Mouse (Mus musculus): Measurements from ENCODE around the gene Cdh13. TPM values are rescaled to one million over a fixed set of nuclear protein-coding genes. Genes with fewer than 3 reads are reported as not detected.

Gene Cdh13
- polyA plus RNA-seq, 1 experiment from 2014 or later, result 15.7 TPM

DNA sequence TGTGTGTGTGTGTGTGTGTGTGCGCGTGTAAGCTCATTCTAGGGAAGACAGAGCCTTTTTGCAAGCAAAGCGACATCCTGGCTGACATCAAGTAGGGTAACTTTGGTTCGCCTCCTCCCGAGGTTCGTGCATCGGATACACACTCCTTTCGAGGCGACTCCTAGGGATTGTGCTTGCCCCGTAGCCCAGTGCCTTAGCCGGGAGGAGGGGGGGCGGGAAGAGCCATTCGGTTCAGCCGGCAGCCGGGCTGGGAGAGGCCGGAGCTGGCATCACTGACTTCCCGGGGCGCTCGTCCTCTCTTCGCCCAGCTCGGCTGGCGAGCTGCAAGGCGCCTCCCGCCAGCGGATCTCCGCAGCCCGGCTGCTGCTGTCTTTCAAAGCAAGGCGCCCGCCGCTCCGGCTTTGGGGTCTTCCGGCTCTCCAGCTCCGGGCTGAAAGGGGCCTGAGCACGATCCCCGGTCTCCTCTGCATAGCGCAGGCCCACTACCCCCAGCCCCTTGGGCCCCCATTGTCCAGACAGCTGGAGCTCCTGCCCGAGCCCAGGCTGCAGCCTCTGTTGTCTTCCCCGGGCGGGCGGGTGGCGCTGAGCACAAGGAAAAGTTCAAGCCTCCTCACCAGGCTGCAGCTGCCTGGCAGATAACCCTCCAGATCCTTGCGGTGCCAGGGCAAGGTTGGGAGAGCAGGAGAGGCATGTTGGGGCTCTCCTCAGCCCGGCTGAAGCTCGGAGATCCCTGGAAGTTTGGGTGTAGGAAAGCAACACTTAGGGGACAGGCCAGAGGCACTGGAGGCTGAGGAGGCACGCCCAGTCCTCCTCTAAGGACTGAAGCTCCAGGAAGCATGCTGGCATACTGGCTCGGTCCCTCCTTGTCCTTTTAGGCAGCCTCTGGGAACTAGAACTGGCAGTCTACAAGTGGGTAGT lies 838 bp downstream of the Cdh13 start:
- peak; percentile 78 for ATAC-seq (ENCODE audit: low FRiP score, low read depth)

DNA sequence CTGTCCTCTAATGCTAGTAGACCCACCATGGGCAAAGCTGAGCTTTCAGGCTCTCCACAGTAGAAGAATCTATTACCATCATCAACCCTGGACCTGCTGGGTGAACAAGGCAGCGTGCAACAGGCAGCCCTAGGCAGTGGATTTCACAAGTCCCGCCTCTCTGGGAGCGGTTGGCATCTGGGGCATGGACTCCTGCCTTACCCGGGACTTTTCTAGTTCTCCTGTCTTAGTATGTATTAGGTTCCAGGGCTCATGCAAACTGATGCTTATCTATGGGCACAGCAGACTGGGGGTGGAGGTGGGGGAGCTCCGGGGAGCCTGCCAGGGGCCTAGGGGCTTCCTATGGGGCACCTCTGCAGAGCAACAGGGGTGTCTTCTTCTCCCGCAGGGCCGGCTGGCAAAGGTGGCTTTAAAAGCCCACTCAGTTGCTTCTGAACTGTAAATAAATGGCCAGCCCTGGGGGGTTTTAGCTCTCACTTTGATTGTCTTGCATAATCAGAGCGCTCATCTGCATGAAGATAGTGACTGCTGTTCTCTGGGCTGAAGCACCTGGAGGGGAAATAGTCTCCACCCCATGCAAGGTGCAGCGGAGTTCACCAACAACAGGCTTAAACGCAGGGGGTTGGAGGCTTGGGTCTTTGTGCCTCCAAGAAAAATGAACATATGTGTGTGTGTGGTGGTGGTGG lies 2.2 kb downstream of the Cdh13 start:
- Histone ChIP-seq H3K27me3 (peaks cover 70% of the 10 kb centered on the region), H3K36me3 (no peaks in the 10 kb centered on the region), H3K4me2 (replicated peaks) (peak overlapping the region; percentile 89), H3K4me1 (peaks cover 33% of the 10 kb centered on the region), H3K9me3 (no peaks in the 10 kb centered on the region), H3K27ac (no peak overlapping the region), H3K4me3 (no peak overlapping the region), H3K9ac (no peak overlapping the region)
- ATAC-seq (ENCODE audit: low FRiP score, low read depth), result no peak
- 19% methylated on average over 10 of the region's 10 CpGs for WGBS

More for the DNA sequence above, 838 bp downstream of the Cdh13 start:
- no peaks in the 10 kb centered on the region for H3K9me3 ChIP-seq
- H3K27me3 ChIP-seq, result peaks cover 70% of the 10 kb centered on the region
- H3K9ac ChIP-seq, result peak overlapping the region; percentile 69
- peak overlapping the region; percentile 53 for H3K4me3 ChIP-seq
- no peaks in the 10 kb centered on the region for H3K36me3 ChIP-seq
- peaks cover 33% of the 10 kb centered on the region for H3K4me1 ChIP-seq
- H3K27ac ChIP-seq, result peak overlapping the region; percentile 39; the same call in 1 of the 2 replicates
- 1% methylated on average over 44 of the region's 46 CpGs for WGBS
- peak overlapping the region; percentile 89 for H3K4me2 ChIP-seq (replicated peaks)

DNA sequence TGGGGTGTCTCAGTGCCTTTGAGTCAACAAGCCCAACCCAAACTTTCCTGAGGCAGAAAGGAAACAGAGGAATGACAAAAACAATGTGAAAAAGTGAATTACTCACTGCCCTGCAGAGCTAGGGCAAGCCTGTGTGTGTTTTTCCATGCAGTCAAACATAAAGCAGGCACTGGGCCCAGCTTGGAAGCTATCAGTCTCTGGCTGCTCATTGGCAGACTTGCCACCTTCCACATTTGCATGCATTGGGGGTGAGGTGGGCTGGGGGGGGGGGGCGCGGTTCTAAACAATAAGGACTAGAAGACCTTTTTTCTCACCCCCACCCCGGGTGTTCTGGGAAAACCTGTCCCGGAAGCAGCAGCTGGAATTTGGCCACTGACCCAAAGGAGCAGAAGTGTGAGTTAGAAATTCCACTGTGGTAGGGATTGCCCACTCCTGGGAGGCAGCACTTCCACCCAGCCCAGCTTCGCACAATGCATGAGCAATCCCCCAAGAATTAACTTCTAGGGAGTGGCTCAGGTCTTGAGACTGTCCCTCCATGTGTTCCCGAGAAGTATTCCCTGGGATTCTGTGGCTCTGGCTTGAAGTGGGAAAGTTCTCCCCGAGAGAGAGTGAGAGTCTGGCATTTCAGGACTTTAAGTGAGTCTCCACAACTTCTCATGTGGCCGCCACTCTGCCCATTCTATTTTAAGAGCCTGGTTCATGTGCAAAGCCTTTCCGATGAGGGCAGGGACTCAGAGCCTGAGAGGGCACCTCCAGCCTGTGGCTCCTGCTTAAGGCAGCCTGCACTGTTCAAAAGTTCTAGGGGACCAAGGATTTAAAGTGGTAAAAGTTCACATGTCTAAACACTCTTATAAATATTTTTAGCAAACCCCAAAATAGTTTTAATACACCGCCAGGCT lies 3.0 kb downstream of the Cdh13 start:
- WGBS, result 26% methylated on average over 10 of the region's 10 CpGs
- ATAC-seq (ENCODE audit: low FRiP score, low read depth), result no peak
- Histone ChIP-seq H3K4me3 (no peak overlapping the region), H3K36me3 (no peaks in the 10 kb centered on the region), H3K27ac (no peak overlapping the region), H3K4me1 (peaks cover 33% of the 10 kb centered on the region), H3K27me3 (peaks cover 64% of the 10 kb centered on the region), H3K9ac (no peak overlapping the region), H3K4me2 (replicated peaks) (0 out of 2 replicates have a peak overlapping the region, but pooled peaks have one; percentile 16), H3K9me3 (no peaks in the 10 kb centered on the region)

DNA sequence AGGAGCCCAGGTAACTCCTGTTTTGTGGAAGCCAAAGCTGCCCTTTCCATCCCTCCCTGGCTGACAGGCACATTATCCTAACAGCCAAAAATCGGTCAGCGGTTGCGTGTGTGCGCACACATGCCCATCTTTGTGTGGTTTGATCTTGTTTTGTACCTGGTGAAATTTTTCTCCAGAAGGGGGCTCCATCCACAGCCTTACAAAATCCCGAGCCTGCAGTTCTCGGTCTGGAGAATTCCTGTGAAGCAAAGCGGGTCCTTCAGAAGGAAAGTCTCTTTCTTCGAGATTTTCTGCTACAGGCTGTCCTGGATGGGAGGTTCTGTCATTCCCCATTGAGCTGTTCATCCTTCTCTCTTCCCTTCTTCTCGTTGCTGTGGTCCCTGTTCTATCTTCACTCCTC lies 4.0 kb downstream of the Cdh13 start:
- H3K27me3 ChIP-seq, result peaks cover 57% of the 10 kb centered on the region
- peaks cover 33% of the 10 kb centered on the region for H3K4me1 ChIP-seq
- H3K36me3 ChIP-seq, result no peaks in the 10 kb centered on the region
- ATAC-seq (ENCODE audit: low FRiP score, low read depth), result no peak
- no peak overlapping the region for H3K4me3 ChIP-seq
- H3K27ac ChIP-seq, result no peak overlapping the region
- H3K4me2 ChIP-seq (replicated peaks), result no peak overlapping the region
- no peak overlapping the region for H3K9ac ChIP-seq
- 43% methylated on average over 9 of the region's 9 CpGs for WGBS
- H3K9me3 ChIP-seq, result no peaks in the 10 kb centered on the region

DNA sequence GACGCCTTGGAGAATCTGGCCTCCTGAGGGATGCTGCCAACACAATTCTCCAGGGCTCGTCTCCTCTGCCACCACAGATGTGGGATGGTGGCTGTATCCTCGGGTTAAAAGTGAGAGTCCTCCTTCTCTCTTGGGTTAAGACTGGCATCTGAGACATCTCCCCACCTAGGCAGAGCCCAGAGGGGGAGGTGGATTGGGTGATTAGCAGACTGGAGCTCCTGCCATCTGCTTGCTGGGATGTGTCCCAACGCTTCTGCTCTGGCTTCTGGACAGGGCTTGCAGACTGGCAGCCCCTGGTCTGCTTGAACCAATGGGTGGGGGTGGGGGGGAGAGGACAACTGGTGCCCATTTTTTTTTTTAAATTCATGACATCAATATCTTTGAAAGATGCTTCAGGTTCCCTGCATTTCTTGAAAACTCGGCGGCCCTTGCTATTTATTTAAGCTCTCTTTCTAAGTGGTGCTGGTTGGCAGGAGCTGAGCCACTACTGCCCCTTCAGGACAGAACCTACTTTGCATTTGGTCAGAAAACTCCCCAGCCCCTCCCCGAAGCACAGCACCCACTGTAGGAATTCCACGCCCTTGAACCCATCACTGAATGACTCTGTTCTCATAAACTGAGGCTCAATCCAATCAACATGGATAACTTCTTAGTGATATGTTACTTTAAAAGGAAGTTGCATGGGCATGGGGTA lies 4.9 kb downstream of the Cdh13 start:
- no peak for ATAC-seq (ENCODE audit: low FRiP score, low read depth)
- Histone ChIP-seq H3K4me3 (no peak overlapping the region), H3K4me1 (peaks cover 29% of the 10 kb centered on the region), H3K36me3 (no peaks in the 10 kb centered on the region), H3K4me2 (replicated peaks) (no peak overlapping the region), H3K9ac (no peak overlapping the region), H3K27me3 (peaks cover 50% of the 10 kb centered on the region), H3K27ac (no peak overlapping the region), H3K9me3 (no peaks in the 10 kb centered on the region)
- WGBS, result 62% methylated on average over 8 of the region's 8 CpGs

DNA sequence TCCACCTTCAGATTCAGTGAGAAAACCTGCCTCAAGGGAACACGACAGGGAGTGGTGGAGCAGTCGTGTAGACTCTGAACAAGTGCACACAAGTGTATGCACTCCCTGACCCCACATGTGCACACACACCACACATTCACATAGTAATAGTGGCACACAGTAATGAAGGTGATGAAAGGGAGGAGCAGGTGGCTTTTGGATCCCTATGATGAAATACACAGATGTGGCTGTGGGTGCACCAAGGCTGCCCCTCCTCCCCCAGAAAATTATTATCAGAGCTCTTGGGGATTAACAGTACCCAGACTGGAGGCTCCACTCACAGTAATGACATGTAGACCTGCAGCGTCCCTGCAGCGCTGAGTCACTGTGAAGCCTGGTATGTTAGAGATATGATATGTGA lies 5.6 kb downstream of the Cdh13 start:
- Histone ChIP-seq H3K4me2 (replicated peaks) (no peak overlapping the region), H3K27ac (no peak overlapping the region), H3K9ac (no peak overlapping the region), H3K36me3 (no peaks in the 10 kb centered on the region), H3K27me3 (peaks cover 44% of the 10 kb centered on the region), H3K4me1 (peaks cover 24% of the 10 kb centered on the region), H3K9me3 (no peaks in the 10 kb centered on the region), H3K4me3 (no peak overlapping the region)
- WGBS, result 82% methylated on average over 4 of the region's 4 CpGs
- no peak for ATAC-seq (ENCODE audit: low FRiP score, low read depth)

DNA sequence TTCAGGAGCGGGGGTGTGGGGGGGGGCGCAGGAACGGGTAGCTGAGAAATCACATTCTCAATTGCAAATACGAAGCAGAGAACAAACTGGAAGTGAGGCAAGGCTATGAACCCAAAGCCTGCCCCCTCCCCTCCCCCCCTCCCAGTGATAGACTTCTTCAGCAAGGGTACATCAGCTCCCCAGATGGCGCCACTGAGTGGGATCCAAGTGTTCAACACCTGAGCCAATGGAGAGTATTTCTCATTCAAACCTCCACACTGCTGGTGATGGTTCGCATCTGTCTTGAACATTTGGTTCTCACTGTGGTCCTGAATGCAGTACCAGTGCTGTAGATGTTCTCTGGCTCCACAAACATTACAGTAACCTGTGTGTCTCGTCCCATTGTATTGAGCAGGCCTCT lies 6.0 kb downstream of the Cdh13 start:
- peaks cover 40% of the 10 kb centered on the region for H3K27me3 ChIP-seq

DNA sequence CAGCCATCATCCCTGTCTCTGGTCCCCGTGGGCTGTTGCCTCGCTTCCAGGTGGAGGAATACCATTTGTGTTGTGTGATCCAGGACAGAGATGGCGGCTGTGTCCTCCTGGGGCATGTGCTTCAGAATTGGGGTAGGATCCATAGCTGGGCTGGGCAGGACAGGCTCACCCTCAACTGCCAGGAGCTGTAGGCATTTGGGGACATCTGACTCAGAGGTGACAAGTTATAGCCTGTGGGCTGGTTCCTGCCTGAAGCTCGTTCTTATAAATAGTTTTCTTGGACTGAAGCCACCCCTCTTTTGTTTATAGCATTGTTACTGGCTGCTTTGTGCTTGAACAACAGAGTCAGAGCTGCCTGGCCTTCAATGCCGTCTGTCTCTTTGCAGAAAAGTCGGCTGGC lies 6.7 kb downstream of the Cdh13 start:
- no peak overlapping the region for H3K27ac ChIP-seq
- H3K4me1 ChIP-seq, result peaks cover 16% of the 10 kb centered on the region
- 60% methylated on average over 6 of the region's 6 CpGs for WGBS
- no peak overlapping the region for H3K9ac ChIP-seq
- peaks cover 33% of the 10 kb centered on the region for H3K27me3 ChIP-seq
- H3K36me3 ChIP-seq, result no peaks in the 10 kb centered on the region
- no peaks in the 10 kb centered on the region for H3K9me3 ChIP-seq
- H3K4me3 ChIP-seq, result no peak overlapping the region
- no peak for ATAC-seq (ENCODE audit: low FRiP score, low read depth)
- no peak overlapping the region for H3K4me2 ChIP-seq (replicated peaks)

More for the DNA sequence above, 6.0 kb downstream of the Cdh13 start:
- Histone ChIP-seq H3K27ac (no peak overlapping the region), H3K4me3 (no peak overlapping the region), H3K4me1 (peaks cover 23% of the 10 kb centered on the region), H3K4me2 (replicated peaks) (no peak overlapping the region), H3K9ac (no peak overlapping the region), H3K9me3 (no peaks in the 10 kb centered on the region), H3K36me3 (no peaks in the 10 kb centered on the region)
- no peak for ATAC-seq (ENCODE audit: low FRiP score, low read depth)
- WGBS, result 81% methylated on average over 7 of the region's 7 CpGs

DNA sequence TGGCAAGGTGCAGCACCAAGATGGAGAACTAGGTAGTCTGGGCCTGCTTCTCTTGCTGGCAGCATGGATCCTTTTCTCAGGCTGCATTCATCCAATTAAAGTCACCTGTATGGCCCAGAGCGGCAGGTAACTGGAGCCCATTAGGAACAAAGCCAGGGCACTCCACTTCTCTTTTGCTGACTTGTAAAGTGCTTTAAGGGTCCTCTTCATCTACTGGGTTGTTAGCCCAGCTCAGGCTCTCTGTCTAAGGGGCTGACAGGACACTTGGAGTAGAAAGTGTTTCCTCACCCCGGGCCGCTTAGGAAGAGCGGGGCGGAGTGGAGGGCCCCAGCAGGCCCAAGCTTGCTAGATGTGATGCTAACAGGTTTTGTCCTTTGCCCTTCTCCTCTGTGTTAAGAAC lies 12.9 kb downstream of the Cdh13 start:
- H3K9ac ChIP-seq, result no peak overlapping the region
- H3K27ac ChIP-seq, result no peak overlapping the region
- H3K9me3 ChIP-seq, result no peaks in the 10 kb centered on the region
- no peaks in the 10 kb centered on the region for H3K36me3 ChIP-seq
- no peak for ATAC-seq (ENCODE audit: low FRiP score, low read depth)
- no peaks in the 10 kb centered on the region for H3K4me1 ChIP-seq
- H3K4me2 ChIP-seq (replicated peaks), result no peak overlapping the region
- no peak overlapping the region for H3K4me3 ChIP-seq
- 94% methylated on average over 5 of the region's 5 CpGs for WGBS
- H3K27me3 ChIP-seq, result no peaks in the 10 kb centered on the region

DNA sequence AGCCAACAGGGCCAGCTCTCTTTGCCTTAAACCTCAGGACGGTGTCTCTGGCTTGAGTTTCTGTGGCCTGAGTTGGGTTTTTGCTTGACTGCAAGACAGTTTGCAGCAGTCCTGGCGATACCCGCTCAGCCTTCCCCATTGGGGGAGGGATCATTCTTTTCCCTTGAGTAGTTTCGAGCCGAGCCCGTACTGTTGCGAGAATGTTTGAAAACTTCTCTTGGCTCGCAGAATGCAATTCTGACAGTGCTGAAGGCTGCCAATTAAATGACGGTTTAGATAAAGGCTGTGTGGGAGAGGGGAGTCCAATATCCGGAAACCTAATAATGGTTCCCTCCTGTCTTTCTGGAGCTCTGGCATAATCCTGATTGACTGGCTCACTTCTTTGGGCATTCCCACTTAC lies 23.4 kb downstream of the Cdh13 start:
- Histone ChIP-seq H3K4me3 (no peak overlapping the region), H3K4me1 (no peaks in the 10 kb centered on the region), H3K27me3 (no peaks in the 10 kb centered on the region), H3K36me3 (no peaks in the 10 kb centered on the region), H3K27ac (no peak overlapping the region), H3K9me3 (no peaks in the 10 kb centered on the region), H3K4me2 (replicated peaks) (no peak overlapping the region), H3K9ac (no peak overlapping the region)
- 83% methylated on average over 10 of the region's 10 CpGs for whole genome bisulfite sequencing
- ATAC-seq (ENCODE audit: low FRiP score, low read depth), result no peak

DNA sequence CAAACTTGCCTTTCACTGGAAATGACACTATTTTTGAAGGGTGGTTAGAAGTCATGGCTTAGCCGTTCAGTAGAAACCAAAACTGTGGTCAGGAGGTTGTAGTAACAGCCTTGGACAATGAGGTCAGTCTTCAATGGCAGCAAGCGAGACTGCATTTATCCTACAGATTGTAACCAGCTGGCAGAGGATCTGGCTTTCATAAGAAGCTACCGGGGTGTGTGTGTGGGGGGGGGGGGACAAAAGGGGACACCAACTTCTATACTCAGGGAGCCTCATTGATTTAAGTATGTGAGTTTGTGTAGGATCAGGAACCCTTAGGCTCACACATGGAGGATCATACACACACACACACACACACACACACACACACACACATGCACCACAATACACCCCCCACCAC lies 25.6 kb downstream of the Cdh13 start:
- no peak overlapping the region for H3K4me2 ChIP-seq (replicated peaks)

More for the DNA sequence above, 25.6 kb downstream of the Cdh13 start:
- no peak overlapping the region for H3K4me3 ChIP-seq
- 48% methylated on average over 3 of the region's 3 CpGs for whole genome bisulfite sequencing
- peaks cover 5% of the 10 kb centered on the region for H3K4me1 ChIP-seq
- H3K9me3 ChIP-seq, result no peaks in the 10 kb centered on the region
- no peak for ATAC-seq (ENCODE audit: low FRiP score, low read depth)
- H3K9ac ChIP-seq, result no peak overlapping the region
- no peaks in the 10 kb centered on the region for H3K36me3 ChIP-seq
- H3K27ac ChIP-seq, result no peak overlapping the region
- H3K27me3 ChIP-seq, result 0 out of 2 replicates have a peak, but pooled peaks cover 5% of the 10 kb centered on the region
